ENCODE assay signal across 8 mouse cellular contexts in genomic region chr17:31746198-31747111, GRCm38 (mm10).
DNase-seq lines count a peak whose midpoint lies in the region; ATAC-seq and TF ChIP-seq lines count a peak whose summit lies in the region.

No protein-coding gene starts in this region.

- ATAC-seq in intestine, embryonic 14.5 days (replicated peaks; ENCODE audit: low FRiP score, low TSS enrichment, low read depth) = 0 out of 2 replicates have a peak, but pooled peaks have one; percentile 51
- ATAC-seq in limb, embryonic 15.5 days (ENCODE audit: insufficient number of reproducible peaks, low FRiP score, low TSS enrichment, low read depth) = peak; percentile 69; the same call in 1 of the 2 replicates

- H3K9ac ChIP-seq in intestine, embryonic 14.5 days (ENCODE audit: low read length) = no peak overlapping the region
- H3K9ac ChIP-seq in limb, embryonic 15.5 days = no peak overlapping the region

- no peaks in the 10 kb centered on the region for H3K9me3 ChIP-seq in intestine, embryonic 14.5 days (ENCODE audit: control insufficient read depth, low read length)
- no peaks in the 10 kb centered on the region for H3K9me3 ChIP-seq in limb, embryonic 15.5 days

- no peaks in the 10 kb centered on the region for H3K36me3 ChIP-seq in intestine, embryonic 14.5 days (ENCODE audit: control insufficient read depth, insufficient read depth, low read length)
- no peaks in the 10 kb centered on the region for H3K36me3 ChIP-seq in limb, embryonic 15.5 days

- no peak for TF ChIP-seq CTCF in cerebellum, adult 2 months (IDR thresholded peaks at IDR 0.05; ENCODE audit: borderline replicate concordance, insufficient read depth, low read depth, low read length)

- no peaks in the 10 kb centered on the region for H3K27me3 ChIP-seq in intestine, embryonic 14.5 days (replicated peaks; ENCODE audit: control insufficient read depth, insufficient read depth, low read length)
- no peaks in the 10 kb centered on the region for H3K27me3 ChIP-seq in limb, embryonic 15.5 days
- peaks cover 1% of the 10 kb centered on the region; the same call in 1 of the 2 replicates for H3K27me3 ChIP-seq in cerebellum, adult 2 months (ENCODE audit: control insufficient read depth, insufficient read depth, low read length)

- H3K4me1 ChIP-seq in intestine, embryonic 14.5 days (replicated peaks; ENCODE audit: control insufficient read depth, insufficient read depth, low read length) = peaks cover 14% of the 10 kb centered on the region
- peaks cover 25% of the 10 kb centered on the region for H3K4me1 ChIP-seq in limb, embryonic 15.5 days
- no peaks in the 10 kb centered on the region for H3K4me1 ChIP-seq in cerebellum, adult 2 months (ENCODE audit: control insufficient read depth, insufficient read depth, low read length)

- no peak overlapping the region for H3K4me3 ChIP-seq in intestine, embryonic 14.5 days (ENCODE audit: low read depth, low read length)
- H3K4me3 ChIP-seq in limb, embryonic 15.5 days = no peak overlapping the region
- no peak overlapping the region for H3K4me3 ChIP-seq in cerebellum, adult 2 months (replicated peaks; ENCODE audit: insufficient read depth, low read depth, low read length)

- TF ChIP-seq POLR2A in cerebellum, adult 2 months (IDR thresholded peaks at IDR 0.05; ENCODE audit: borderline replicate concordance, insufficient read depth, low read length) = no peak

- WGBS in intestine, embryonic 14.5 days = 30% methylated on average over 20 of the region's 20 CpGs
- WGBS in limb, embryonic 15.5 days = 30% methylated on average over 20 of the region's 20 CpGs
- 23% methylated on average over 20 of the region's 20 CpGs for WGBS in cerebellum, adult 2 months

- peak overlapping the region; percentile 7; the same call in 1 of the 2 replicates for H3K4me2 ChIP-seq in intestine, embryonic 14.5 days (ENCODE audit: low read length)
- H3K4me2 ChIP-seq in limb, embryonic 15.5 days = no peak overlapping the region

- H3K27ac ChIP-seq in intestine, embryonic 14.5 days (ENCODE audit: low read depth) = no peak overlapping the region
- peak overlapping the region; percentile 84 for H3K27ac ChIP-seq in limb, embryonic 15.5 days
- H3K27ac ChIP-seq in cerebellum, adult 2 months (ENCODE audit: insufficient read depth, low read length) = no peak overlapping the region

- DNase-seq in right cerebral cortex, adult 18-20 months = peak; percentile 10
- no peak for DNase-seq in right cerebral cortex, postnatal 4 days
- DNase-seq in gastrocnemius, postnatal 10 days = peak; percentile 31
- peak; percentile 68 for DNase-seq in intestine, embryonic 14.5 days (ENCODE audit: low spot score)
- DNase-seq in spleen, postnatal 14 days (ENCODE audit: low spot score in 2 of 2) = peak; percentile 39 to 60
- no peak for DNase-seq in cerebellum, adult 11 months
- no peak for DNase-seq in cerebellum, adult 2 months

Comparison
In these comparisons a context has a peak if more than half of its experiments do, and no peak if none do; other contexts are left out.
1. DNase-seq: peak in right cerebral cortex, adult 18-20 months (single experiment), gastrocnemius, postnatal 10 days (single experiment), intestine, embryonic 14.5 days (single experiment) and spleen, postnatal 14 days (2 of 2); none in right cerebral cortex, postnatal 4 days (single experiment), cerebellum, adult 11 months (single experiment) and cerebellum, adult 2 months (0 of 2).